Mouse (Mus musculus) kidney, postnatal 0 days (tissue): ENCODE measurements around the gene Megf11. TPM values are rescaled to one million over a fixed set of nuclear protein-coding genes. Genes with fewer than 3 reads are reported as not detected.
"Not testable (repeated sequence)": the region's sequence is repeated elsewhere in the genome, so short reads cannot be mapped to it uniquely, and the experiment has no call there.

Experiments
- ATAC-seq: fragments of 200-750 bp; cut with Nextera tagmentation; replicated peaks from 2 replicates; pipeline ENCODE4 v1.8.0; 2017; ENCODE audit warnings: low read depth, moderate number of reproducible peaks, moderate TSS enrichment, moderate library complexity; ENCODE audit not compliant: low FRiP score
- DNase-seq: peaks from one replicate; pipeline ENCODE4 v3.0.0-alpha.2; 2016; ENCODE audit warnings: low spot score
- H3K27ac ChIP-seq: fragments of 300-500 bp; sonication (generic); 2 replicates; pipeline ENCODE4 v1.5.1; 2014; ENCODE audit warnings: mild to moderate bottlenecking
- H3K27me3 ChIP-seq: fragments of 300-500 bp; sonication (generic); 2 replicates; pipeline ENCODE4 v1.6.1; 2014; ENCODE audit warnings: low read length, mixed read lengths; ENCODE audit not compliant: insufficient read depth
- H3K36me3 ChIP-seq: fragments of 300-500 bp; sonication (generic); 2 replicates; pipeline ENCODE4 v1.6.1; 2014; ENCODE audit warnings: low read length, mixed read lengths; ENCODE audit not compliant: insufficient read depth
- H3K4me1 ChIP-seq: fragments of 300-500 bp; sonication (generic); replicated peaks from 2 replicates; pipeline ENCODE4 v1.6.1; 2014; ENCODE audit warnings: antibody characterized with exemption, low read length, mixed read lengths; ENCODE audit not compliant: insufficient read depth
- H3K4me2 ChIP-seq: fragments of 300-500 bp; sonication (generic); 2 replicates; pipeline ENCODE4 v1.6.1; 2014; ENCODE audit warnings: mild to moderate bottlenecking, low read length, moderate library complexity, mixed read lengths
- H3K4me3 ChIP-seq: fragments of 300-500 bp; sonication (generic); replicated peaks from 2 replicates; pipeline ENCODE4 v1.5.1; 2014; ENCODE audit warnings: low read depth, low read length
- H3K9ac ChIP-seq: fragments of 300-500 bp; sonication (generic); 2 replicates; pipeline ENCODE4 v1.6.1; 2014; ENCODE audit warnings: low read depth, low read length
- H3K9me3 ChIP-seq: fragments of 300-500 bp; sonication (generic); replicated peaks from 2 replicates; pipeline ENCODE4 v1.6.1; 2016; ENCODE audit warnings: low read length, inconsistent platforms, mixed read lengths
- CTCF ChIP-seq: IDR thresholded peaks from 2 replicates; pipeline ENCODE4 v1.5.1; 2016; ENCODE audit warnings: antibody characterized with exemption, low read depth, mild to moderate bottlenecking, moderate library complexity
- WGBS: fragments of 180-500 bp; shearing (Covaris S2); extraction: QIAGEN DNeasy Blood & Tissue Kit; methylation state at CpG from one replicate; pipeline ENCODE4 v1.1.7; 2014; 5-methylcytosine and 5-hydroxymethylcytosine counted together
- polyA plus RNA-seq: library from polyadenylated mRNA; unstranded; fragments of >200 nt; fragmentation: Nextera tagmentation; extraction: Ambion mirVana; gene quantifications from 2 replicates; pipeline ENCODE4 v1.2.1, GENCODE M21; 2015

The Megf11 gene
- polyA plus RNA-seq, 1 experiment from 2014 or later, result 2.6 TPM

GRCm38 (mm10) chr9:64702391-64702790, 317.0 kb downstream of the Megf11 start:
- DNase-seq, result no peak
- no peak for TF ChIP-seq CTCF
- Histone ChIP-seq H3K4me3 (no peak overlapping the region), H3K27ac (no peak overlapping the region), H3K4me2 (no peak overlapping the region), H3K4me1 (peaks cover 8% of the 10 kb centered on the region; the same call in 1 of the 2 replicates), H3K9ac (no peak overlapping the region), H3K27me3 (no peaks in the 10 kb centered on the region), H3K9me3 (no peaks in the 10 kb centered on the region), H3K36me3 (0 out of 2 replicates have a peak, but pooled peaks cover 2% of the 10 kb centered on the region)
- no peak for ATAC-seq

- peak; percentile 37 for DNase-seq
- WGBS, result 57% methylated on average over 2 of the region's 2 CpGs
- 0 out of 2 replicates have a peak overlapping the region, but pooled peaks have one; percentile 42 for H3K27ac ChIP-seq
Measured at GRCm38 (mm10) chr9:64702937-64703336, 317.5 kb downstream of the Megf11 start.

GRCm38 (mm10) chr9:64703420-64703965, 318.1 kb downstream of the Megf11 start:
- peaks cover 10% of the 10 kb centered on the region for H3K36me3 ChIP-seq
- no peak overlapping the region for H3K9ac ChIP-seq
- TF ChIP-seq CTCF, result no peak
- no peak overlapping the region for H3K4me2 ChIP-seq
- DNase-seq, result no peak
- no peaks in the 10 kb centered on the region for H3K9me3 ChIP-seq
- peaks cover 8% of the 10 kb centered on the region; the same call in 1 of the 2 replicates for H3K4me1 ChIP-seq
- ATAC-seq, result no peak
- H3K27ac ChIP-seq, result peak overlapping the region; percentile 42; the same call in 1 of the 2 replicates
- H3K27me3 ChIP-seq, result no peaks in the 10 kb centered on the region
- no peak overlapping the region for H3K4me3 ChIP-seq

More at GRCm38 (mm10) chr9:64702937-64703336, 317.5 kb downstream of the Megf11 start:
- Histone ChIP-seq H3K9me3 (no peaks in the 10 kb centered on the region), H3K4me3 (no peak overlapping the region), H3K9ac (no peak overlapping the region), H3K36me3 (peaks cover 4% of the 10 kb centered on the region), H3K4me2 (no peak overlapping the region), H3K27me3 (no peaks in the 10 kb centered on the region), H3K4me1 (peaks cover 8% of the 10 kb centered on the region; the same call in 1 of the 2 replicates)
- ATAC-seq, result no peak
- no peak for TF ChIP-seq CTCF

- H3K27me3 ChIP-seq, result no peaks in the 10 kb centered on the region
- peaks cover 8% of the 10 kb centered on the region; the same call in 1 of the 2 replicates for H3K4me1 ChIP-seq
- WGBS, result 83% methylated on average over 5 of the region's 5 CpGs
- no peaks in the 10 kb centered on the region for H3K9me3 ChIP-seq
- DNase-seq (no peak), ATAC-seq (no peak)
- no peak for TF ChIP-seq CTCF
- no peak overlapping the region for H3K4me2 ChIP-seq
- H3K9ac ChIP-seq, result no peak overlapping the region
- H3K4me3 ChIP-seq, result no peak overlapping the region
- H3K27ac ChIP-seq, result peak overlapping the region; percentile 42
- H3K36me3 ChIP-seq, result peaks cover 12% of the 10 kb centered on the region
Measured at GRCm38 (mm10) chr9:64704073-64704840, 318.8 kb downstream of the Megf11 start.

- not testable (repeated sequence) for H3K9me3 ChIP-seq, H3K4me3 ChIP-seq, H3K9ac ChIP-seq, H3K27me3 ChIP-seq, H3K4me1 ChIP-seq, DNase-seq, ATAC-seq, H3K27ac ChIP-seq, H3K4me2 ChIP-seq
- WGBS, result 88% methylated on average over 3 of the region's 5 CpGs
- peaks cover 12% of the 10 kb centered on the region for H3K36me3 ChIP-seq
Measured at GRCm38 (mm10) chr9:64710291-64710690, 324.9 kb downstream of the Megf11 start.

- no peak overlapping the region; the same call in 1 of the 2 replicates for H3K4me2 ChIP-seq
- H3K4me1 ChIP-seq, result no peaks in the 10 kb centered on the region
- no peaks in the 10 kb centered on the region for H3K27me3 ChIP-seq
- no peaks in the 10 kb centered on the region for H3K9me3 ChIP-seq
- no peak overlapping the region for H3K4me3 ChIP-seq
- no peak for TF ChIP-seq CTCF
- H3K36me3 ChIP-seq, result peaks cover 4% of the 10 kb centered on the region; the same call in 1 of the 2 replicates
- peak overlapping the region; percentile 39 for H3K27ac ChIP-seq
- DNase-seq, result peak; percentile 69
- 43% methylated on average over 5 of the region's 5 CpGs for WGBS
- H3K9ac ChIP-seq, result no peak overlapping the region
- peak; percentile 78; the same call in 1 of the 2 replicates for ATAC-seq
Measured at GRCm38 (mm10) chr9:64719526-64720163, 334.2 kb downstream of the Megf11 start.
